Mouse (Mus musculus): ENCODE results near the gene Specc1. TPM values are rescaled to one million over a fixed set of nuclear protein-coding genes. Genes with fewer than 3 reads are reported as not detected.

Gene Specc1
- polyA plus RNA-seq, 1 experiment from 2014 or later, result 8.7 TPM

DNA sequence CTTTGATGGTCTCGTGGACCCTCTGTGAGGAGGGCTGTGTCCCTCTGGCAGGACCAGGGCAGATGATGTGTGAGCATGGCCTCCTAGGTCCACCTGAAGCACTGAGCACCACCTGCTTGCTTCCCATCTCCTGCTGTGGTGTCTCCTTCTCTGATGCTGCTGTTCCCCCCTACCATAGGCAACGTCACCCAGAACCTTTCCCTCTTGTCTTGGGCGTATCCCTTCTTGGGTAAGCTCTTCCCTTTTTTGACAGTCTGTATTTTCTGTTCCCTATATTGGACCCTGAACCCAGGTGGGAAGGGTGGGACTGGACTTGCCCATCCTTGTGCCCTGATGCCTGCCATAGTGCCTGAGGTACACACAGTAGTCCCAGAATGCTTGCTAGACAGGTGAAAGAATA, 56.9 kb downstream of the Specc1 start:
- Histone ChIP-seq H3K4me2 (ENCODE audit: low read length) (no peak overlapping the region), H3K4me1 (replicated peaks; ENCODE audit: insufficient read depth, low read length) (no peaks in the 10 kb centered on the region), H3K27me3 (ENCODE audit: insufficient read depth, low read length) (no peaks in the 10 kb centered on the region), H3K36me3 (ENCODE audit: insufficient read depth, low read length) (no peaks in the 10 kb centered on the region), H3K27ac (no peak overlapping the region), H3K9me3 (replicated peaks; ENCODE audit: low read length) (no peaks in the 10 kb centered on the region), H3K9ac (ENCODE audit: low read depth, low read length) (no peak overlapping the region), H3K4me3 (replicated peaks; ENCODE audit: low read depth, low read length) (no peak overlapping the region)
- DNase-seq (ENCODE audit: low spot score) (no peak), ATAC-seq (replicated peaks; ENCODE audit: low FRiP score, low read depth) (no peak)
- TF ChIP-seq CTCF (IDR thresholded peaks at IDR 0.05; ENCODE audit: low read depth), result no peak
- WGBS, result 73% methylated on average over 3 of the region's 3 CpGs

DNA sequence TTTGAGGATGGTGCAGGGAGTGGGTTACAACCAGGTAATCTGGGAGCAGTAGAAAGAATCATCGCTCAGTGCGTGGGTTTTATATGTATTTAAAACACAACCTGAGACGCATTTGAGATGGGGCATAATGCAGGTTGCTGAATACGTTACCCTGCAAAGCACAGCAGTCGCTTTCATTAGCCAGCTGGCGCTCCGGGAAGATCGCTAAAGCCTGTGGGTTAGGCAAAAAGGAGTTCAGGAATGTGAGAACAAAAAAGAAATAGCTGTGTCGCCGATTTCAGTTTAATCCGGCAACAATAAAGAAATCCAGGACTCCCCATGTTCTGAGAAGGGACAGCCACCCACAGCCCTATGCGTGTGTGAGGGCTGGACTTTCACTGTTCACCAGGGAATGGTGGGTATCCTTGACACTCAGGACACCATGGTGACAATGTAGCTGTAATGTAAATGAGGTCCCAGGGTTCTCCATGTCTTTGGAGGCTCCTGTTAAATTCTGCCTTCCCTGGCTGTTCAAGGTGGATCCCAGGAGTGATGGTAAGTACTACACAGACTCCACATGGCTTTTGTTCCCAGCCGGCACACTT, 58.6 kb downstream of the Specc1 start:
- 64% methylated on average over 13 of the region's 13 CpGs for WGBS
- TF ChIP-seq CTCF (IDR thresholded peaks at IDR 0.05; ENCODE audit: low read depth), result no peak
- no peak for ATAC-seq (replicated peaks; ENCODE audit: low FRiP score, low read depth)

DNA sequence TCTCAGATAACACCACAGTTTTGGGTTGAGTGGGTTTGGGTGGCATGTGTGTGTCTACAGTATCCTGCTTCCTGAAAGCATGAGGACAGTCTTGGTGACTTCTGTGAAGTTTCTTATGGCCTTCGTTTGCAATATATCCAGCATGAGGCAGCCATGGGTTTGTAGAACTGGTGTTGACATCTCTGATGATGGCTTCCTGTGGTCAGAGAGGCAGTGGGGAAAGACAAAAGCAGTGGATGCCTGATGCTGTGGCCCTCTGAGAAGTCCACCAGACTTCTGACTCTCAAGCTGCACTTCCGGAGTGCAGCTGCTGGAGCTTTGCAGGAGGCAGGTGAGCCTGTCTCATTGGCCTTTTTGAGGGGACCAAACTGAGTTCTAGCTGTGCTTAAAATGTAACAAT, 60.4 kb downstream of the Specc1 start:
- DNase-seq (ENCODE audit: low spot score) (no peak), ATAC-seq (replicated peaks; ENCODE audit: low FRiP score, low read depth) (no peak)
- WGBS, result 66% methylated on average over 2 of the region's 2 CpGs
- TF ChIP-seq CTCF (IDR thresholded peaks at IDR 0.05; ENCODE audit: low read depth), result no peak
- H3K4me1 ChIP-seq (replicated peaks; ENCODE audit: insufficient read depth, low read length), result no peaks in the 10 kb centered on the region
- no peak overlapping the region for H3K27ac ChIP-seq
- H3K4me2 ChIP-seq (ENCODE audit: low read length), result no peak overlapping the region
- no peaks in the 10 kb centered on the region for H3K27me3 ChIP-seq (ENCODE audit: insufficient read depth, low read length)
- no peak overlapping the region for H3K4me3 ChIP-seq (replicated peaks; ENCODE audit: low read depth, low read length)
- H3K36me3 ChIP-seq (ENCODE audit: insufficient read depth, low read length), result no peaks in the 10 kb centered on the region
- H3K9me3 ChIP-seq (replicated peaks; ENCODE audit: low read length), result no peaks in the 10 kb centered on the region
- H3K9ac ChIP-seq (ENCODE audit: low read depth, low read length), result no peak overlapping the region

More for the DNA sequence above, 58.6 kb downstream of the Specc1 start:
- Histone ChIP-seq H3K4me2 (ENCODE audit: low read length) (no peak overlapping the region), H3K9me3 (replicated peaks; ENCODE audit: low read length) (no peaks in the 10 kb centered on the region), H3K27me3 (ENCODE audit: insufficient read depth, low read length) (no peaks in the 10 kb centered on the region), H3K36me3 (ENCODE audit: insufficient read depth, low read length) (no peaks in the 10 kb centered on the region), H3K27ac (no peak overlapping the region), H3K4me3 (replicated peaks; ENCODE audit: low read depth, low read length) (no peak overlapping the region), H3K4me1 (replicated peaks; ENCODE audit: insufficient read depth, low read length) (no peaks in the 10 kb centered on the region), H3K9ac (ENCODE audit: low read depth, low read length) (no peak overlapping the region)
- DNase-seq (ENCODE audit: low spot score), result no peak

DNA sequence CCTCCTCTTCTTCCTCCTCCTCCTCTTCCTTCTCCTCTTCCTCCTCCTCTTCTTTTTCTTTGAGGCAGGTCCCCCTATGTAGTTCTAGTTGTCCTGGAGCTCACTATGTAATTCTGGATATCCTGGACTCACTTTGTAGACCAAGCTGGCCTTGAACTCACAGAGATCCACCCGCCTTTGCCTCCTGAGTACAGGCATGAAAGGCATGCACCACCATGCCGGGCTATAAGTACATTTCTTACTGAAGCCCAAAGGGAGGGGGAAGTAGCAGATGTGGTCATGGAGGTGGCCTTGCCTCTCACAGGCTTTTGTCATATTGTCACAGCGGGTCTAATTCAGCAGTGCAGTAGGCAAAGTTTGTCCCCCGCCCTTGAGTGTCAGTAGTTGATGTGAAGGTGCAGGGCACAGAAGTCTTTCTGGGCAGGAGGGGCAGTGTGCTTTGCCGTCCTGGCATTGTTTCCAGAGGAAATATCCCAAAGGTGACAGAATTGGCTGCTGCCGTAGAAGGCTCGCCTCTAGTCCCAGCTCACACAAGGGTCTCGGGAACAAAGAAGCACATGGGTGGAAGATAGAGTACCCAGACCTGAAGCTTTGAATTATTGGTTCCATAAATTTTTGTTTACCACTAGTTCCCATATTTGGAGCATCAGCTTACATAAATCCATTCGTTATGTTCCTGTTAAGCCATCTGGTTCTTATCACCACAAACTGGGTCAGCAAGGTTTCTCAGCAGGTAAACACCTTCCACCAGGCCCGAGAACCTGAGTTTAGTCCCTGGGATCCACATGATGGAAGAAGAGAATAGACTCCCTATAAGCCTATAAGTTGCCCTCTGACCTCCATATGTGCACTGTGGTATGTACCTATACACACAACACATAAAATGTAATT, 62.0 kb downstream of the Specc1 start:
- Histone ChIP-seq H3K4me2 (ENCODE audit: low read length) (no peak overlapping the region), H3K36me3 (ENCODE audit: insufficient read depth, low read length) (no peaks in the 10 kb centered on the region), H3K27ac (no peak overlapping the region), H3K4me1 (replicated peaks; ENCODE audit: insufficient read depth, low read length) (no peaks in the 10 kb centered on the region), H3K4me3 (replicated peaks; ENCODE audit: low read depth, low read length) (no peak overlapping the region), H3K27me3 (ENCODE audit: insufficient read depth, low read length) (no peaks in the 10 kb centered on the region), H3K9me3 (replicated peaks; ENCODE audit: low read length) (no peaks in the 10 kb centered on the region), H3K9ac (ENCODE audit: low read depth, low read length) (no peak overlapping the region)
- DNase-seq (ENCODE audit: low spot score) (no peak), ATAC-seq (replicated peaks; ENCODE audit: low FRiP score, low read depth) (no peak)
- no peak for TF ChIP-seq CTCF (IDR thresholded peaks at IDR 0.05; ENCODE audit: low read depth)
- 73% methylated on average over 10 of the region's 10 CpGs for WGBS

DNA sequence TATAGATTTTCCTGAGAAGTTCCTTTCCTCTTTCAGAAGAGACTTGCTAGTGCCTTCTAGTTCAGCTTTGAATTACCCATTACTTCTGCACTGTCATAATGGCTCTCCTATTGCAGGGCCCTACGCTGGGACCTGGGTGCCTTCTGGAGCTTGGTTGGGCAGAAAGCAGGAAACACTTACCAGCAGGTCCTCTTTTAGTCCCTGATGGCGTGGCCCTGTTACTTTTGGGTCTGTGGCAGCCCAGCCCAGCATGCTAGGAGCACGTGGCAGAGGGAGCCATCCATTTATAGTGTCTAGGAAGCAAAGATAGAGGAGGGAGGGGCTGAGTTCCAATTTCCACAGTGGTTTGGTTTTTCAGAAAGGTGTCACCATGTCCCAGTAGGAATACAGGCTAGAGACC, 63.3 kb downstream of the Specc1 start:
- H3K4me2 ChIP-seq (ENCODE audit: low read length), result no peak overlapping the region
- no peak overlapping the region for H3K9ac ChIP-seq (ENCODE audit: low read depth, low read length)
- DNase-seq (ENCODE audit: low spot score) (no peak), ATAC-seq (replicated peaks; ENCODE audit: low FRiP score, low read depth) (no peak)
- TF ChIP-seq CTCF (IDR thresholded peaks at IDR 0.05; ENCODE audit: low read depth), result no peak
- no peaks in the 10 kb centered on the region for H3K9me3 ChIP-seq (replicated peaks; ENCODE audit: low read length)
- H3K4me1 ChIP-seq (replicated peaks; ENCODE audit: insufficient read depth, low read length), result 0 out of 2 replicates have a peak, but pooled peaks cover under 1% of the 10 kb centered on the region
- no peak overlapping the region for H3K4me3 ChIP-seq (replicated peaks; ENCODE audit: low read depth, low read length)
- no peak overlapping the region for H3K27ac ChIP-seq
- H3K36me3 ChIP-seq (ENCODE audit: insufficient read depth, low read length), result no peaks in the 10 kb centered on the region
- 66% methylated on average over 3 of the region's 3 CpGs for WGBS
- no peaks in the 10 kb centered on the region for H3K27me3 ChIP-seq (ENCODE audit: insufficient read depth, low read length)

DNA sequence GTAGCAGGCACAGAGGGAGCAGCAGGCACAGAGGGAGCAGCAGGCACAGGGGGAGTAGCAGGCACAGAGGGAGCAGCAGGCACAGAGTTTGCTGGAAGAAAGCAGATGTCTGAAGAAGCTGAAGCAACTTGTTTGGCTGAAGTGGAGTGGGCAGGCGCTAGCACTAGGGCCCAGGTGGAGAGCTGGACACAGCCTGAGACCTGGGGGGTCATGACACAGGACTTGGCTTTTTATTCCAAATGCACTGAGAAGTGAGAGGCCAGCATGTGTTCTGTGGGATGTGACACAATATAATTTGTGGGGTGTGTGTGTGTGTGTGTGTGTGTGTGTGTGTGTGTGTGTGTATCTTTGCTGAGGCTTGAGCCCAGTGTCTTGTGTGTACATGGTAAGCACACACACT, 64.3 kb downstream of the Specc1 start:
- ATAC-seq (replicated peaks; ENCODE audit: low FRiP score, low read depth) (no peak), DNase-seq (ENCODE audit: low spot score) (no peak)
- no peak overlapping the region for H3K4me2 ChIP-seq (ENCODE audit: low read length)
- no peak overlapping the region for H3K27ac ChIP-seq
- no peak overlapping the region for H3K9ac ChIP-seq (ENCODE audit: low read depth, low read length)
- TF ChIP-seq CTCF (IDR thresholded peaks at IDR 0.05; ENCODE audit: low read depth), result no peak
- H3K36me3 ChIP-seq (ENCODE audit: insufficient read depth, low read length), result no peaks in the 10 kb centered on the region
- no peaks in the 10 kb centered on the region for H3K9me3 ChIP-seq (replicated peaks; ENCODE audit: low read length)
- 0 out of 2 replicates have a peak, but pooled peaks cover 5% of the 10 kb centered on the region for H3K4me1 ChIP-seq (replicated peaks; ENCODE audit: insufficient read depth, low read length)
- WGBS, result 85% methylated on average over 1 of the region's 1 CpGs
- H3K27me3 ChIP-seq (ENCODE audit: insufficient read depth, low read length), result no peaks in the 10 kb centered on the region
- no peak overlapping the region for H3K4me3 ChIP-seq (replicated peaks; ENCODE audit: low read depth, low read length)
